Mouse (Mus musculus) spleen, postnatal 0 days (tissue): ENCODE data around the gene Lsmem1. TPM values are rescaled to one million over a fixed set of nuclear protein-coding genes. Genes with fewer than 3 reads are reported as not detected.

Experiments
- microRNA counts: library from miRNA; unstranded; fragments of <30 nt; microRNA quantifications from one replicate; lab custom pipeline; 2015
- polyA plus RNA-seq: library from polyadenylated mRNA; unstranded; fragments of >200 nt; fragmentation: Nextera tagmentation; extraction: Ambion mirVana; gene quantifications from 2 replicates; pipeline ENCODE4 v1.2.1, GENCODE M21; 2015

The Lsmem1 gene
- 0.10 and 0.11 TPM in 2 replicates for polyA plus RNA-seq

GRCm38 (mm10) chr12:40199302-40199701, at the start of gene Lsmem1:
Gene Lsmem1 (minus strand): TSS chr12:40199490.

GRCm38 (mm10) chr12:40248454-40249180, 49.3 kb upstream of the Lsmem1 start, which contains the start of gene Ifrd1:
Gene Ifrd1 (minus strand): TSS chr12:40248504.

GRCm38 (mm10) chr12:40133573-40134271, 65.6 kb downstream of the Lsmem1 start, which contains the start of gene Scin:
Gene Scin (minus strand): TSS chr12:40134228.

MicroRNAs encoded within 50 kb of the gene (microRNA counts, 519-probe panel; counts per million panel counts)
- microRNA mmu-miR-1938 (lab: Ali Mortazavi, UCI) = 88.3 counts per million

Other genes with a start within 250 kb of the Lsmem1 start
- 99.3 and 107 TPM in 2 replicates for gene Arl4a, start 161.5 kb downstream of the Lsmem1 start, polyA plus RNA-seq
- gene Scin, start 65.3 kb downstream of the Lsmem1 start, polyA plus RNA-seq = 0.43 and 0.79 TPM in 2 replicates
- gene Ifrd1, start 49.0 kb upstream of the Lsmem1 start, polyA plus RNA-seq = 77.2 and 79.3 TPM in 2 replicates
- 11.9 and 15.5 TPM in 2 replicates for gene Zfp277, start 246.4 kb upstream of the Lsmem1 start, polyA plus RNA-seq
- gene Dock4, start 246.5 kb upstream of the Lsmem1 start, polyA plus RNA-seq = 3.3 and 4.2 TPM in 2 replicates